Mouse (Mus musculus) lung, postnatal 0 days (tissue): Measurements from ENCODE around the gene Kir3dl1. TPM values are rescaled to one million over a fixed set of nuclear protein-coding genes. Genes with fewer than 3 reads are reported as not detected.
"Not testable (repeated sequence)": the region's sequence is repeated elsewhere in the genome, so short reads cannot be mapped to it uniquely, and the experiment has no call there.

Experiments
- ATAC-seq: fragments of 200-750 bp; cut with Nextera tagmentation; 2 replicates; pipeline ENCODE4 v1.8.0; 2017; ENCODE audit warnings: moderate library complexity
- DNase-seq: peaks from one replicate; pipeline ENCODE4 v3.0.0-alpha.2; 2016; ENCODE audit warnings: low spot score
- H3K27ac ChIP-seq: fragments of 300-500 bp; sonication (generic); 2 replicates; pipeline ENCODE4 v1.5.1; 2014; ENCODE audit warnings: antibody characterized with exemption, mild to moderate bottlenecking, low read length, mixed read lengths
- H3K27me3 ChIP-seq: fragments of 300-500 bp; sonication (generic); replicated peaks from 2 replicates; pipeline ENCODE4 v1.6.1; 2014; ENCODE audit warnings: low read length, mixed read lengths; ENCODE audit not compliant: insufficient read depth
- H3K36me3 ChIP-seq: fragments of 300-500 bp; sonication (generic); 2 replicates; pipeline ENCODE4 v1.6.1; 2014; ENCODE audit warnings: low read length, mixed read lengths; ENCODE audit not compliant: insufficient read depth
- H3K4me1 ChIP-seq: fragments of 300-500 bp; sonication (generic); 2 replicates; pipeline ENCODE4 v1.6.1; 2014; ENCODE audit warnings: antibody characterized with exemption, low read depth, low read length, mixed read lengths; ENCODE audit not compliant: insufficient read depth
- H3K4me2 ChIP-seq: fragments of 300-500 bp; sonication (generic); replicated peaks from 2 replicates; pipeline ENCODE4 v1.6.1; 2014; ENCODE audit warnings: low read depth, mild to moderate bottlenecking, low read length, moderate library complexity, mixed read lengths
- H3K4me3 ChIP-seq: fragments of 300-500 bp; sonication (generic); 2 replicates; pipeline ENCODE4 v1.5.1; 2014; ENCODE audit warnings: low read depth, low read length
- H3K9ac ChIP-seq: fragments of 300-500 bp; sonication (generic); replicated peaks from 2 replicates; pipeline ENCODE4 v1.6.1; 2014; ENCODE audit warnings: low read depth, mild to moderate bottlenecking
- H3K9me3 ChIP-seq: fragments of 300-500 bp; sonication (generic); 2 replicates; pipeline ENCODE4 v1.6.1; 2016; ENCODE audit warnings: low read length, mixed read lengths
- WGBS: fragments of 180-500 bp; shearing (Covaris S2); extraction: QIAGEN DNeasy Blood & Tissue Kit; methylation state at CpG from one replicate; pipeline ENCODE4 v1.1.7; 2014; 5-methylcytosine and 5-hydroxymethylcytosine counted together
- polyA plus RNA-seq: library from polyadenylated mRNA; unstranded; fragments of >200 nt; fragmentation: Nextera tagmentation; extraction: Ambion mirVana; gene quantifications from 2 replicates; pipeline ENCODE4 v1.2.1, GENCODE M21; 2015

Gene Kir3dl1
- polyA plus RNA-seq: not detected in 2 replicates

DNA sequence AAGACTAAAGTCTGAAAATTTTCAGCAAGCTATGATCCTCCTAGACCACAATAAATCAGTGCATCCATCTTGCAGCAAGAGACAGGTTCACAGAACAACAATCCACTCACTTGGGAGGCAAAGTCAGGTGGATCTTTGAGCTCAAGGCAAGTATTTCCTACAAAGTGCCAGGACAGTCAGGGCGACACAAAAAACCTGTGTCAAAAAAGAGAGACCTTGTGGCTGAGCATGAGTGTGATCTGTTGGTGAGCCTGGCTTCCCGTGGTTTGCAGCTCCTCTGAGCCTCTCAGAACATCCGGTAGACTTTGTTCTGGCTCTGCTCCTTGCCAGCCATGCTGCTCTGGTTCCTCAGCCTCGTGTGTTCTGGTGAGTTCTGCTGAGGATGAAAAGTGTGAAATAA, at the start of gene Kir3dl1:
Gene Kir3dl1, plus strand, starts transcription at position 301 of the 400 bp plus-strand sequence.
- not testable (repeated sequence) for H3K27ac ChIP-seq, DNase-seq, H3K4me1 ChIP-seq, H3K27me3 ChIP-seq, ATAC-seq, H3K4me2 ChIP-seq, H3K36me3 ChIP-seq, H3K9me3 ChIP-seq, H3K9ac ChIP-seq, H3K4me3 ChIP-seq
- WGBS: 68% methylated on average over 4 of the region's 4 CpGs

DNA sequence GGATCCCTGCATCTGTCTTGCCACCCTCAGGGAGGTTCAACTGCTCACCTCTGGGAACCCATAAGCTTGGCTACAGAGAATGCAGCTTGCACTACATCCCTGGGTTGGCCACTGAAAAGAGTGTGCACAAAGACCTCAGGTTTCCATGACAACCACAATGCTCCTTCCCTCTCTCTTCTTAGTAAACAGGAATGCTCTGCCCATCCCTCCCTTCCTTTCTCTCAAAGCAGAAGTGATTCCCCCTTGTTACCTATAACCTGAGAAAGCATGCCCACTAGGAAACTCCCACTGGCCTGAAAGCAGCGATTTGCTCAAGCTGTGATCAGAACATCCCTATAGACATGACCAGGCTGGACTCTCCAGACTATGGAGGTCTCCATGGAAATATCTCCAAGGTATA, 26.2 kb downstream of the Kir3dl1 start, which contains the start of gene Kir3dl2:
Gene Kir3dl2, minus strand, starts transcription at position 101 of the 400 bp plus-strand sequence.
- ATAC-seq, H3K27ac ChIP-seq: not testable (repeated sequence)
- WGBS: 68% methylated on average over 1 of the region's 1 CpGs

DNA sequence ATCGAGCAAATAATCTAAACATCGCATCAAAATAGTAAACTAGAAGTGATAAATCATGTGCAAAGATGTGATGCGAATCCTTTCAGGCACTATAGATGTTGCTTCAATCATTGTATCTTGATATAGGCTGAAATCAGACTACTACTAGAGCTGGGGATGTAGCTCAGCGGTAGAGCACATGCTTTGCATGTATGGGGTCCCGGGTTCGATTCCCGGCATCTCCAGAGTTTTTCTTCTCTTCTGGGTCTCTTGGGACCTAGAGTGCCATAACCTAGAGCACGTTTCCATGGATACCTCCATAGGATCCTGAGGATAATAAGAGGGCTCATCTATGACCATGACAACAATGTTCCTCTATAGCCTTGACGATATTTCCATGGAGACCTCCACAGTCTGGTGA, 51.3 kb downstream of the Kir3dl1 start:
- 83% methylated on average over 9 of the region's 9 CpGs for WGBS
- not testable (repeated sequence) for H3K4me2 ChIP-seq, H3K9ac ChIP-seq, ATAC-seq, H3K27me3 ChIP-seq, H3K36me3 ChIP-seq, H3K27ac ChIP-seq, H3K4me3 ChIP-seq, H3K9me3 ChIP-seq, H3K4me1 ChIP-seq, DNase-seq

More for the DNA sequence above, 26.2 kb downstream of the Kir3dl1 start, which contains the start of gene Kir3dl2:
- not testable (repeated sequence) for H3K4me1 ChIP-seq, H3K4me2 ChIP-seq, H3K4me3 ChIP-seq, H3K9me3 ChIP-seq, H3K36me3 ChIP-seq, H3K9ac ChIP-seq, DNase-seq, H3K27me3 ChIP-seq

Other genes with a start within 250 kb of the Kir3dl1 start
- gene Bex3, start 247.7 kb upstream of the Kir3dl1 start, polyA plus RNA-seq: 275 and 314 TPM in 2 replicates
- not detected in 2 replicates for gene Kir3dl2, start 26.1 kb downstream of the Kir3dl1 start, polyA plus RNA-seq
- 2.1 and 3.1 TPM in 2 replicates for gene Tceal3, start 72.8 kb downstream of the Kir3dl1 start, polyA plus RNA-seq
- gene Tceal1, start 190.0 kb downstream of the Kir3dl1 start, polyA plus RNA-seq: 12.2 and 12.3 TPM in 2 replicates
- gene Morf4l2, start 225.7 kb downstream of the Kir3dl1 start, polyA plus RNA-seq: 293 and 313 TPM in 2 replicates